Mouse (Mus musculus) kidney, adult 18-20 months (tissue): ENCODE results near the gene Rad51c.
"Not testable (repeated sequence)": the region's sequence is repeated elsewhere in the genome, so short reads cannot be mapped to it uniquely, and the experiment has no call there.

Experiments
- DNase-seq: peaks from one replicate; pipeline ENCODE4 v3.0.0; 2021

Rad51c gene

GRCm38 (mm10) chr11:87404876-87405275, at the start of gene Rad51c, which contains the start of gene Tex14:
Gene Rad51c (minus strand): TSS chr11:87404954.
Gene Tex14 (plus strand): TSS chr11:87405065.
- DNase-seq, result peak; percentile 3

DNA sequence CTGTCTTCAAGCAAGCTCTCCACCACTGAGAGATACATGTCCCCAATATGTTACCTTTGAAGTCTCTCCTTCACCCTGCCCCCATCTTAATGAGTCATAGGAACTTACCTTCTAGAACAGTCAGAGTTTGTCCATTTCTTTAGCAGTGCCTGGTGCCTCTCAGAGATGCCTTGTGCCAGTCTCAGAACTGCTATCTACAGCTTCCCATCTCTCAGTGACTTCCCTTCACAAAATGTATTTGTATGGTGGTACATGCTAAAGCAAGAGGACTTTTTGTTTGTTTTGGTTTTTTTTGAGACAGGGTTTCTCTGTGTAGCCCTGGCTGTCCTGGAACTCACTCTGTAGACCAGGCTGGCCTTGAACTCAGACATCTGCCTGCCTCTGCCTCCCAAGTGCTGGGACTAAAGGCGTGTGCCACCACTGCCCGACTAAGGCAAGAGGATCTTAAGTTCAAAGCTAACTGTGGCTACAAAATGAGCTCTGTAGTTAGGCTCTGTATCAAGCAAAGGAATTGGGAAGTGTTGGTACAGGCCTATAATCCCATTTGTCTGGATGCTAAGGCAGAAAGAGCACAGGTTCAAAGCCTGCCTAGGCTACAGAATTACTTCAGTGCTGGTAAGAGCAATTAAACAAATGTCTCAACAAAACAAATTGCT, 49.4 kb upstream of the Rad51c start:
- no peak for DNase-seq

GRCm38 (mm10) chr11:87453216-87454034, 48.7 kb upstream of the Rad51c start:
- DNase-seq, result peak; percentile 52

GRCm38 (mm10) chr11:87452779-87453178, 48.0 kb upstream of the Rad51c start:
- DNase-seq, result not testable (repeated sequence)

DNA sequence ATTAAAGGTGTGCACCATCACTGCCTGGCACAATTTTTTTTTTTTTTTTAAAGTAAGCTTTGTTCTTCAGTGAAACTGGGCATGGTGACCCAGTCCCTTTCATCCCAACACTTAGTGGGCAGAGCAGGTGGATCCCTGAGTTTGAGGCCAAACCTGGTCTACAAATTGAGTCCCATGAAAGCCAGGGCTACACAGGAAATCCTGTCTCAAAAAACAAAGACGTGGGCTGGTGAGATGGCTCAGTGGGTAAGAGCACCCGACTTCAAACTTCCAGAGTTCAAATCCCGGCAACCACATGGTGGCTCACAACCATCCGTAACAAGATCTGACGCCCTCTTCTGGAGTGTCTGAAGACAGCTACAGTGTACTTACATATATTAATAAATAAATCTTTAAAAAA, 45.1 kb upstream of the Rad51c start:
- DNase-seq, result not testable (repeated sequence)

DNA sequence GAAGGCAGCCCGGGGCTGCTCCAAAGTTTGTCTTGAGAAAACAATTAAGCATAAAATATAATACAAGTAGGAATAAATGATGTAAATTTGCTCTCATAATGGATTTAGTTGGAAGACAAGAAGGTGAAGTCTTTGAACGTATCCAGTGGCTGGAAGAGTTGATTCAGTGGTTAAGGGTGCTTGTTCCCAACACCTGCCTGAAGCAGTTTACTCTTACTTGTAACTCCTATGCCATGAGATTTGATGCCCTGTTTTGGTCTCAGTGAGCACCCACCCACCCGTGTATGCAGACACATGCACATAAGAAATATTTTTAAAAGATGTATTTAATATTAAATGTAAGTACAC, 44.4 kb upstream of the Rad51c start:
- no peak for DNase-seq

DNA sequence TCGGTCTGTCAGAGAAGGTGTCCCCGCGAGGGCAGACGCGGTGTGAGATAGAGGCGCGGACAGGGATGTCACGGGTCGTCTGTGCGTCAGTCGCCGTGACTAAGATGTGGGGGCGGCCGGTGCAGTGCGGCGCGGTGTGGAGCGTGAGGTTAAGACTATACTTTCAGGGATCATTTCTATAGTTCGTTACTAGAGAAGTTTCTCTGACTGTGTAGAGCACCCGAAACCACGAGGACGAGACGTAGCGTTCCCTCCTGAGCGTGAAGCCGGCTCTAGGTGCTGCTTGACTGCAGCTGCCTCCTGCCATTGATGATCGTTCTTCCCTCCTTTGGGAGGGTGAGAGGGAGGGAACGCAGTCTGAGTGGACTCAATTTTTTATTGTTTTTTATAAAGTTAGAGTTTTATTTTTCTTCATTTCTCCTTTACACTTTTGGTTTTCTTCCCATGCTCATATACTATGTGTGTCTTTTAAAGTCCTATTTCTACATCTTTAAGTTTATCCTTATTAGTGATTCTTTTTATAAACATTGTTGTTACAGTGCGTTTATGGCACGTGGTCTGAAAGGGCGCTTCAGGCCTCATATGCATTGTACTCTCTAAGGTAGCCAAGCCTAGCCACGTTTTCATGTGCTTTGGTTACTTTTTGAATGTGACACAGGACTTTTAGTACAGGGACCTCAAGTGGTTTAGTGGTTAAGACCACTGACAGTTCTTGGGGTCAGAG, 43.9 kb upstream of the Rad51c start:
- DNase-seq, result peak; percentile 42

DNA sequence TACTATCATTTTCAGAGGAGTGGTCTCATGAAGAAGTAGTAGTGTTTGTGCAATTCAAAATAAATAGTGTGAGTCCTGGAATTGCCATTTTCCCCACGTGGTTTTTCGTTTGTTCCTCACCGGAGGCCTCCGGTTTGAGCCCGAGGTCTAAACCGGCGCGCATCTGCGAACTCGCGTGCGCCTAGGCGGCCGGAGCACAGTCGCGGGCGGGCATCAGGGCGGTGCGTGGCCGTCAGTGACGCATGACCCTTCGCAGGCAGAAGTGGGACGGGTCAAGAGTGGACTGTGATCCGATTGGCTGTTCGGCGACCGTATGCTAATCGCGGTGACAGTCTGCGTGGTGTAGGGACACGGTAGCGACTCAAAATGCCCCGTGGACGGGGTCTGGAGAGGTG, 43.3 kb upstream of the Rad51c start:
- DNase-seq, result peak; percentile 94

DNA sequence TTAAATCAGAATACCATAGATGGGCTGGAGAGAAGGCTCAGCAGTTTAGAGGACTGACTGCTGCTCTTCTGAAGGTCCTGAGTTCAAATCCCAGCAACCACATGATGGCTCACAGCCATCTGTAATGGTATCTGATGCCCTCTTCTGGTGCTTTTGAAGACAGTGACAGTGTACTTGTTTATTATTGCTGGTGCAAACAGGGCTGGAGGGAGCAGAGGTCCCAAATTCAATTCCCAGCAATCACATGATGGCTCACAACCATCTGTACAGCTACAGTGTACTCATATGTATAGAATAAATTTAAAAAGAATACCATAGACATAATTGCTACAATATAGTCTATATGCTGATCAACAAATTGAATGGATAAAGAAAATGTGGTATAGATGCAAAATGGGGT, 42.7 kb upstream of the Rad51c start:
- no peak for DNase-seq

DNA sequence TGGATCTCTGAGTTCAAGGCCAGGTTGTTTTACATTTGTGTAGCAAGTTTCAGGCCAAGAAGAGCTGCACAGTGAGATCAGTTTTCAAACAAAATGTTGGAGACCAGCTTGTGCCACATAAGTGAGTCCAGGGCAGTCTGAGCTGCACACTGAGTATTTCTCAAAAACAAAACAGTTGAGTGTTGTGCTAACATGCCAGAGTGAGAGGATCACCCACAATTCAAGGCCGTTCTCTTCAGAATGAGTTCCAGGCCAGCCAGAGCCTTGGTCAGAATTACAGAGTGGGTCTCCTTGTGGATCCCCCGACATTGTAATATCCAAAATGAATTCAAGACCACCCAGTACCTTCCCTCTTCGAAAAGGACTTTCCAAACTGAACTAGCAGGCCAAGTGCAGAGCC, 41.4 kb upstream of the Rad51c start:
- no peak for DNase-seq

GRCm38 (mm10) chr11:87445593-87445992, 40.8 kb upstream of the Rad51c start:
- not testable (repeated sequence) for DNase-seq

DNA sequence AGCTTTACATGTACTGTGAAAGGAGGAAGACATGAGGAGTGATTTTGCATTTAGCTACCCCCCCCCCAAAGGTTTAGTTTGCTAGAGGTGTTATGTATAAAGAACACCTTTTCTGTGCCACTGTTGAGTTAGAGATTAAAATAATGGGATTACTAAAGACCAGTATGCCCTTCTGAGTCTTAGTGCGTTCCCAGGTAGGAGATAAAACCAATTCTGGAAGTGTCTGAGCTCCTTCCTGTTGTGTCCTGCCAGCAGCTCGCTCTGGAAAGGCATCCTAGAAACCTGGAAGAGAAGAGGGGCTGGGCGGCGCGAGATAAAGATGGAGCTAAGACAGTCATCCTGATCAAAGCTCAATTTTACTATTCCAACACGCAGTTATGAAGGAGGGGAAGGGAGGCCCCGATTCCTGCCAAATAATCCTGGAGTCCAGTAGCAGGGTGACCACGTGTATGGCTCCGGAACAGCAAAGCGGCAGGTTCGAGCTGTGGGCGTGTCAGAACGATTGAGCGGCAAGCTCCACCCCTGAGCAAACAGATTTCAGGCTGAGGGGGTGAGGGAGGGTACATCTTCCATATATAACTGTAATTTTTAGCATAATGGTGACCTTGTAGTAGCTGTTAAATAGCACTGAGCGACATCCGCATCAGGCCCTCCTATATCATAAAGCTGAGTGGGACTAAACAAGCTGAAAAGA, 40.1 kb upstream of the Rad51c start:
- no peak for DNase-seq

DNA sequence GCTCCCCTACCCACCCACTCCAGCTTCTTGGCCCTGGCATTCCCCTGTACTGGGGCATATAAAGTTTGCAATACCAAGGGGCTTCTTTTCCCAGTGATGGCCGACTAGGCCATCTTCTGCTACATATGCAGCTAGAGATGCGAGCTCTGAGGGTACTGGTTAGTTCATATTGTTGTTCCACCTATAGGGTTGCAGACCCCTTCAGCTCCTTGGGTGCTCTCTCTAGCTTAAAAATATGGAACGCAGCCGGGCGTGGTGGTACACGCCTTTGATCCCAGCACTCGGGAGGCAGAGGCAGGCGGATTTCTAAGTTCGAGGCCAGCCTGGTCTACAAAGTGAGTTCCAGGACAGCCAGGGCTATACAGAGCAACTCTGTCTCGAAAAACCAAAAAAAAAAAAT, 39.3 kb upstream of the Rad51c start:
- DNase-seq, result not testable (repeated sequence)

DNA sequence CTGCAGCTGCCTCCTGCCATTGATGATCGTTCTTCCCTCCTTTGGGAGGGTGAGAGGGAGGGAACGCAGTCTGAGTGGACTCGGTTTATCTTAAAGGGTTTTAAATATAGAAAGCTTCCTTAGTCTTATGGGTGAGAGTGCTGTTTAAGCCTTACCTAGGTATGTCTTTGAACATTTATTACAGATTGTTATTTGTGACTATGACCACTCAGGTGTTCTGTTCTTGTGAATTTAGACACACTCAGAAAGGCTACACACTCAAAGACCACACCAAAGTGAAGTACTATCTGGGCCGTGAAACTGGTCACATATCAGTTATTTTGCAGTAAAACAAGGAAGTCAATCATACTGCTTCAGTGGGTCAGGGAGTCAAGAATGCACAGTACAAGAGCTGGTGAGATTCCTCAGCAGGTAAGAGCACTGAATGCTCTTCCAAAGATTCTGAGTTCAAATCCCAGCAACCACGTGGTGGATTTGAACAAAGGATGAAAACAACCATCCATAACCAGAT, 38.7 kb upstream of the Rad51c start:
- peak; percentile 45 for DNase-seq

- peak; percentile 85 for DNase-seq
Measured at GRCm38 (mm10) chr11:87442643-87443372, 38.1 kb upstream of the Rad51c start.

DNA sequence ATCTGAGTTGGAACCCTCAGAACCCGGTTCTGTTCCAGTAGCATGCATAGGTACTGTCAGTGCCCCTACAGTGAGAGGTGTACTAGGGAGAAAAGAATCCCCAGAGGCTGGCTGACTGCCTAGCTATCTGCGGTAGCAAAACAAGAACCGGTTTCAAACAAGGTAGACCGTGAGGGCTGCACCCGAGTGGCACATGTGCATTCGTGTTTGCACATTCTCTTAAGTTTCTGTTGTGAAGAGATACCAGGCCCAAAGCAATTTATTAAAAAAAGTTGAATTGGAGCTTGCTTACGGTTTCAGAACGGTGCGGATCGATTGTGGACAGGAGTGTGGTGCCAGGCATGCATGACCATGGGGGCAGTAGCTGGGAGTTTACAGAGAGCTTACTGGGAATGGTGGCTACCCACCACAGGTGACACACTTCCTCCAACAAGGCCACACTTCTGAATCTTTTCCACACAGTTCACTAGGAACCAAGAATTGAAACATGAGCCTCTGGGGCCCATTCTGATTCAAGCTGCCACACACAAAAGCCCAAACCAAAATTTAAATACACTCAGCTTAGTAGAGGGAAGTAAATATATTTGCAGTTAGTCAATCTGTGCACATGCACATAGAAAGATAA, 35.2 kb upstream of the Rad51c start:
- no peak for DNase-seq

DNA sequence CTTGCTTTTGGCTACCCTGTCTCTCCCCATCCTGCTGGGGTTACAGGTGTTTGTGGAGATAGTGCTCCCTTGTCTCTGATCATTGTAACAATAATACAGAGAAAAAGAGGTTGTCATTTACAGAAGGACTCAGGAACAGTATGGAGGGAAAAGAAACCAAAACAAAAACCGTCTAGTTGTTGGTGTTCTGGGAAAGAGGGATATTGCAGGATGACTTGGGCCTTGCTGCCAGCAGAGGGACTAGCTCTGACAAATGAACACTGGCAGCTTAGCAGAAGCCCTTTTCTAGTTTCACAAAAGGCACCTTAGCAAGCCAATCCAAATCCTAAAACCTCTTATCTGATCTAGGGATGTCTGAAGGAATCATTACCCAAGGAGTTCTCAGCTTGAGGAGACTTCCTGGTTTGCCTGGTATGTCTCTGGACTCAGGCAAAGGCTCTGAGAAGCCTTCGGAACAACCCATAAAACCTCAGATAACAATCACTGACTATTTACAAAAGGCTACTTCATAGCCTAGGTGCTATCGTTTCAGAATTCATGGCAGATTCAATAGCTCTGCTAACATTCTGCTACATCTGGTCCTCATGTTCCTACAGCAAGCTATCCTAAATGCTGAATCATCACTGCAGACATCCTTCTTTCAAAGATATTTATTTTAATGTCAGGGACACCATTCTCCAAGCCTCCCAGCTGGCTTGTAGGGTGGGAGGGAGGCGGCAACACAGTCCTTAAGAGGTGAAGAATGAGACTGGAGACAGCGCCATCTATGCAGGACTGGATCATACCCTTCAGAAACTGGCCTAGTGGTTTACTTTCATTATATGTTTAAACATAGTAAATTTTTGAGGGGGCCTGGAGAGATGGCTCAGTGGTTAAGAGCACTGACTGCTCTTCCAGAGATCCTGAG, 31.8 kb upstream of the Rad51c start:
- no peak for DNase-seq

DNA sequence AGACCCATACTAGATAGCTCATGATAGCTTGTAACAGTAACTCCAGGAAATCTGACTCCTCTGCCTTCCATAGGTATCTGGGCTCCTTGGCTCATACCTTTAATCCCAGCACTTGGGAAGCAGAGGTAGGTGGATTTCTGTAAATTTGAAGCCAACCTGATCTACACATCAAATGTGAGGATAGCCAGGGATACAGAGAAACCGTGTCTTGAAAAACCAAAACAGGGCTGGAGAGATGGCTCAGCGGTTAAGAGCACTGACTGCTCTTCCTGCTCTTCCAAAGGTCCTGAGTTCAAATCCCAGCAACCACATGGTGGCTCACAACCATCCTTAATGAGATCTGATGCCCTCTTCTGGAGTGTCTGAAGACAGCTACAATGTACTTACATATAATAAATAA, 30.4 kb upstream of the Rad51c start:
- DNase-seq, result not testable (repeated sequence)

DNA sequence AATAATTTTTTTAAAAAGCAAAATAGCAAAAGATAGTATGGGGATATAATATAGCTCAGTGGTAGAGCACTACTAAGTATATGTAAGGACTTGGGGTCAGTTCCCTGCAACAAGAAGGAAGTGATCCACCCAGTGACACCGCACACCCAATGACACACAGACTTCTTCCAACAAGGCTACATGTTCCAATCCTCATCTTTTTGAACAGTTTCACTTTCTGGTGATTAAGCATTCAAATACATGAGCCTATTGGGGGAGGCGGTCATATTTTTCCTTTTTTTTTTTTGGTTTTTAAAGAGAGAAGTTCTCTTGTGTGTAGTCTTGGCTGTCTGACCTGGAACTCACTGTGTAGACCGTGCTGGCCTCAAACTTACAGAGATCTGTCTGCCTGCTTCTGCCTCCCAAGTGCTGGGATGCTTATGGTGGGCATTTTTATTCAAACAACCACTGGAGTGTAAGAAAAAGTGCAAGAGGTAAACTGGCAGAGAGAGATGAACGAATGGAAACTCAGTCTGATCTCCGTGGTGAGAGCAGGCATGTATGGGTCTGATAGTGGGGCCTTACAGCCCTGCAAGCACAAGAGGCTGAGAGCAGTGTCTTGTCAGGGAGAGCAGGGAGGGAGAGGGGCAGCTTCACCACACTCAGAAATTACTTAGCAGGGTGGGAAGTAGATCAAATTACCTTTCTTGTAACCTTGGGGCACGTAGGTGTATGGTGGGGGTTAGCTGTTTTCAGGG, 28.3 kb upstream of the Rad51c start:
- DNase-seq, result no peak

DNA sequence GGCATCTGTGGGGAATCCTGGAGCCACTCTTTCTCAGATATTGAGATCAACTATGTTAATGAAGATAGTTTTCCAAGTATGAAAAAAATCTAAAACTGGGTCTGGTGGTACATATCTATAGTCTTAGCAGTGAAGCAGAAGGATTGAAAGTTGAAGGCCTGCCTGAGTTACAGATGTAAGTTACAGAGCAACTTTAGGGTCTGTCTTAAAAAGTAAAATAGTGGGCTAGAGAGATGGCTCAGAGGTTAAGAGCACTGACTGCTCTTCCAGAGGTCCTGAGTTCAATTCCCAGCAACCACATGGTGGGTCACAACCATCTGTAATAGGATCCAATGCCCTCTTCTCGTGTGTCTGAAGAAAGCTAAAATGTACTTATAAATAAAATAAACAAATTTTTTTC, 27.7 kb upstream of the Rad51c start:
- no peak for DNase-seq
